Mouse (Mus musculus): Measurements from ENCODE around the gene Cldn12.

The Cldn12 gene

DNA sequence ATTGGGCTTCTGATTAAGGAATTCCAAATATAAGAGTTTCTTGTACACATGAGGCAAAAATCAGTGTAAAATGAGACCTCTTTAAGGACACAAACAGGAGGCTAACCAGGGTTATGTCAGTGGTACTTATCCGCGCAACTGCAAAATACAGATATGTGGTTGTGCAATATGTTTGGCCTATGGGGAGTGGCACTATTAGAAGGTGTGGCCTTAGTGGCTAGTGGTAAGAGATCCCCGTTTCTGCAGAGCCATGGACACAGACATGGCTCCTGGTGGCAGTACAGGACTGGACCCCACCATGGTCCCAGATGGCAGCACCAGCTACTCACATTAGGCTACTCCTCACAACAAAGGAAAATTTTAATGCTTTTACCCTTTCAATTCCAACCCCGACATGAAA lies 19.7 kb downstream of the Cldn12 start:
- in situ Hi-C loops (cut with MboI; ENCODE audit: unreplicated experiment in 2 of 2), result loop anchor here (5.0 to 10.0 kb wide), 2 partner anchors 257 to 260 kb away; no protein-coding TSS in a partner anchor

GRCm38 (mm10) chr5:5494269-5495005 lies 20.3 kb downstream of the Cldn12 start:
- in situ Hi-C loops (cut with MboI; ENCODE audit: unreplicated experiment in 2 of 2), result loop anchor here (5.0 to 10.0 kb wide), 2 partner anchors 258 to 260 kb away; no protein-coding TSS in a partner anchor

DNA sequence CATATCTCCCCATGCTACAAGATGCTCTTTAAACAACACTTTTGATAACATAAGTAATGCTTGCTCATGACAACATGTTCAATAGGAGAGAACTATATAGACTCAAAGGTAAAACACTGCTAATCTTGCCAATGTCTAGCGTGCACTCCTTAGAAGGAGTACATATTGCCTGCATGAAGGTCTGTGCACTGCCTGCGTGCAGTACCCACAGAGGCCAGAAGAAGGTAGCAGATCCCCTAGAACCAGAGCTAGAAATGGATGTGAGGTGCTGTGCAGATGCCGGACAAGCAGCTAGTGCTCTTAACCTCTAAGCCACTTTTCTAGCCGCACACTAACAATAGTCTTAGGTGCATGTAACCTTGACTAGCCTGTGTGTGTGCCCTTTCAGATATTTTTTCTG lies 22.6 kb downstream of the Cldn12 start:
- in situ Hi-C loops (cut with MboI; ENCODE audit: unreplicated experiment in 2 of 2), result loop anchor here in 1 of 2 experiments (10.0 kb wide), 1 partner anchor 263 kb away; no protein-coding TSS in a partner anchor

DNA sequence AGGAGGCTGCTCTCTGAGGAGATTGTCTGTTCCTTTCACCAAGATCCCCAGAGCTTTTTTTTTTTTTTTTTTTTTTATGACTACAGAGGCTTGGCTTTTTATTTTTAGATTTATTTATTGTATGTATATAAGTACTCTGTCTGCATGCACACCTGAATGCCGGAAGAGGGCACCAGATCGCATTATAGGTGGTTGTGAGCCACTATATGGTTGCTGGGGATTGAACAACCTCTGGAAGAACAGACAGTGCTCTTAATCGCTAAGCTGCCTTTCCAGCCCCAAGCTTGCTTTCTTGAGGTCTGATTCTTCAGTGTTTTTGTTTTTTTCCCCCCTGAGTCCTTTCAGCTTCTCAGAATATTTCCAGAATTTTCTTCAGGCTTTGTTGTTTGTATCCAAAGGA lies 28.7 kb downstream of the Cldn12 start:
- in situ Hi-C loops (cut with MboI; ENCODE audit: unreplicated experiment in 2 of 2), result loop anchor here in 1 of 2 experiments (10.0 kb wide), 1 partner anchor 521 kb away; no protein-coding TSS in a partner anchor

- in situ Hi-C loops (cut with MboI; ENCODE audit: unreplicated experiment in 2 of 2), result loop anchor here in 1 of 2 experiments (10.0 kb wide), 1 partner anchor 519 kb away; no protein-coding TSS in a partner anchor
Measured at GRCm38 (mm10) chr5:5483254-5483858, 31.4 kb downstream of the Cldn12 start.

DNA sequence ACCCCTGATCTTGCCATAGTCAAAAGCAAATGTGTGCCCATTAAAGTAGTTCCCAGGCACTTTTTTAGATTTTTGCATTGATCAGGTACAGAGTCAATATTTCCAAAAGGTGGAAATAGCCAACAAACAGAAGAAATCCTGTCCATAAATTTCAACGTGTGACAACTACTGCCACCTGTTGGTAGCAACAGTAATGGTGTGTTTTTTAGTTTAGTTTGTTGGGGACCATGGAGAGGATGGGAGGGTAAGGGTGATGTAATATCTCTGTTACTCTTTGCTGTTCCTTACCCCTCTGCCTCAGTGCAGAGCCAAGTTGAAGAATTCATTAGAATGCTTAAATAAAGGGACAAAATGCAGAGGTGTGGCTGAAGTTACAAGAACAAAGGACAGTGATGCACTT lies 33.1 kb downstream of the Cldn12 start:
- in situ Hi-C loops (cut with MboI; ENCODE audit: unreplicated experiment in 2 of 2), result loop anchor here in 1 of 2 experiments (10.0 kb wide), 1 partner anchor 517 kb away; no protein-coding TSS in a partner anchor

GRCm38 (mm10) chr5:5479043-5479442 lies 35.7 kb downstream of the Cldn12 start, which contains the start of gene 1700015F17Rik:
Gene 1700015F17Rik (minus strand): TSS chr5:5479143.
- in situ Hi-C loops (cut with MboI; ENCODE audit: unreplicated experiment in 2 of 2), result no loop called here

- in situ Hi-C loops (cut with MboI; ENCODE audit: unreplicated experiment in 2 of 2), result no loop called here
Measured at GRCm38 (mm10) chr5:5476133-5476532, 38.6 kb downstream of the Cldn12 start.

- in situ Hi-C loops (cut with MboI; ENCODE audit: unreplicated experiment in 2 of 2), result no loop called here
Measured at GRCm38 (mm10) chr5:5465256-5465655, 49.5 kb downstream of the Cldn12 start.
